Mouse (Mus musculus) CH12.LX (cell line): ENCODE data around the gene Churc1. TPM values are rescaled to one million over a fixed set of nuclear protein-coding genes. Genes with fewer than 3 reads are reported as not detected.

Experiments used
- DNase-seq: peaks from one replicate; pipeline ENCODE4 v3.0.0-alpha.2; 2013; ENCODE audit errors: extremely low read depth
- H3K27ac ChIP-seq: 2 replicates; pipeline ENCODE4 v1.5.1; 2012; ENCODE audit warnings: low read depth, mild to moderate bottlenecking, control low read depth, moderate library complexity; ENCODE audit not compliant: insufficient read depth
- H3K27me3 ChIP-seq: replicated peaks from 2 replicates; pipeline ENCODE3; 2012; ENCODE audit warnings: inconsistent platforms
- H3K36me3 ChIP-seq, 2 experiments: replicated peaks in 1 of 2; 2 replicates each; pipeline versions ENCODE3 to v1.6.1; 2012; ENCODE audit warnings: inconsistent platforms in 1 of 2, low read length in 1 of 2, mild to moderate bottlenecking in 1 of 2, mixed read lengths in 1 of 2, moderate library complexity in 1 of 2; ENCODE audit not compliant: control insufficient read depth in 1 of 2, insufficient read depth in 1 of 2
- H3K4me1 ChIP-seq, 2 experiments: 2 replicates each; pipeline ENCODE4 v1.6.1; 2012; ENCODE audit warnings: inconsistent platforms in 1 of 2, moderate library complexity in 1 of 2; ENCODE audit not compliant: insufficient read depth in 2 of 2, control insufficient read depth in 1 of 2
- H3K4me2 ChIP-seq: 2 replicates; pipeline ENCODE4 v1.6.1; 2012; ENCODE audit warnings: low read depth, mild to moderate bottlenecking, control low read depth; ENCODE audit not compliant: poor library complexity, insufficient read depth, severe bottlenecking
- H3K4me3 ChIP-seq, 3 experiments: fragments of 150-350 bp in 1 of 3; sonication (generic) in 1 of 3; replicated peaks in 1 of 3; 2 replicates each; pipeline versions ENCODE3 to v1.5.1; 2011 to 2012; ENCODE audit warnings: low read depth in 2 of 3, low read length in 2 of 3, mild to moderate bottlenecking in 2 of 3, moderate library complexity in 2 of 3, control low read depth in 1 of 3, improper control_type of control experiment in 1 of 3, inconsistent platforms in 1 of 3, mixed read lengths in 1 of 3; ENCODE audit not compliant: poor library complexity in 1 of 3
- H3K79me2 ChIP-seq: replicated peaks from 2 replicates; pipeline ENCODE4 v1.6.1; 2012; ENCODE audit warnings: mild to moderate bottlenecking, moderate library complexity; ENCODE audit not compliant: control insufficient read depth, poor library complexity, insufficient read depth, severe bottlenecking; ENCODE audit errors: extremely low read depth
- H3K9ac ChIP-seq: 2 replicates; pipeline ENCODE4 v1.6.1; 2012; ENCODE audit warnings: low read depth, mild to moderate bottlenecking, control low read depth, moderate library complexity; ENCODE audit not compliant: insufficient read depth
- H3K9me3 ChIP-seq: replicated peaks from 2 replicates; pipeline ENCODE3; 2012; ENCODE audit warnings: low read length, inconsistent platforms, mixed read lengths
- BHLHE40 ChIP-seq: IDR thresholded peaks from 2 replicates; pipeline ENCODE4 v1.6.1; 2011; ENCODE audit warnings: mild to moderate bottlenecking, low read depth, low read length, improper control_type of control experiment
- CHD1 ChIP-seq: IDR thresholded peaks from 2 replicates; pipeline ENCODE4 v1.6.1; 2012; ENCODE audit warnings: low read depth, low read length, improper control_type of control experiment, inconsistent platforms
- CTCF ChIP-seq, 2 experiments: IDR thresholded peaks in 1 of 2; conservative IDR thresholded peaks in 1 of 2; 2 replicates each; pipeline ENCODE4 v1.5.1; 2011 to 2012; ENCODE audit warnings: low read depth in 2 of 2, low read length in 2 of 2, improper control_type of control experiment in 1 of 2, inconsistent platforms in 1 of 2, mild to moderate bottlenecking in 1 of 2, moderate library complexity in 1 of 2
- EP300 ChIP-seq: IDR thresholded peaks from 2 replicates; pipeline ENCODE4 v1.6.1; 2011; ENCODE audit warnings: low read length, improper control_type of control experiment
- GABPA ChIP-seq: IDR thresholded peaks from 2 replicates; pipeline ENCODE4 v1.6.1; 2012; ENCODE audit warnings: low read depth, low read length, improper control_type of control experiment, inconsistent platforms; ENCODE audit not compliant: insufficient replicate concordance
- HCFC1 ChIP-seq: IDR thresholded peaks from 2 replicates; pipeline ENCODE4 v1.6.1; 2012; ENCODE audit warnings: low read depth, mild to moderate bottlenecking, inconsistent platforms, low read length, improper control_type of control experiment
- JUN ChIP-seq: IDR thresholded peaks from 2 replicates; pipeline ENCODE4 v1.6.1; 2011; ENCODE audit warnings: low read depth, mild to moderate bottlenecking, low read length, improper control_type of control experiment, moderate library complexity; ENCODE audit not compliant: insufficient read depth
- JUND ChIP-seq: conservative IDR thresholded peaks from 2 replicates; pipeline ENCODE4 v1.6.1; 2011; ENCODE audit warnings: low read depth, low read length, improper control_type of control experiment
- MEF2A ChIP-seq: IDR thresholded peaks from 2 replicates; pipeline ENCODE4 v1.6.1; 2014; ENCODE audit warnings: low read depth, mild to moderate bottlenecking, inconsistent platforms, low read length, improper control_type of control experiment, borderline replicate concordance
- MXI1 ChIP-seq: IDR thresholded peaks from 2 replicates; pipeline ENCODE4 v1.6.1; 2011; ENCODE audit warnings: mild to moderate bottlenecking, low read depth, low read length, improper control_type of control experiment
- NRF1 ChIP-seq: IDR thresholded peaks from 2 replicates; pipeline ENCODE4 v1.6.1; 2014; ENCODE audit warnings: low read depth, mild to moderate bottlenecking, inconsistent platforms, low read length, improper control_type of control experiment, moderate library complexity
- POLR2AphosphoS2 ChIP-seq: IDR thresholded peaks from 2 replicates; pipeline ENCODE4 v1.6.1; 2011; ENCODE audit warnings: low read depth, low read length, improper control_type of control experiment
- RAD21 ChIP-seq: IDR thresholded peaks from 2 replicates; pipeline ENCODE4 v1.6.1; 2011; ENCODE audit warnings: low read depth, mild to moderate bottlenecking, low read length, improper control_type of control experiment, moderate library complexity
- RCOR1 ChIP-seq: conservative IDR thresholded peaks from 2 replicates; pipeline ENCODE4 v1.6.1; 2012; ENCODE audit warnings: low read depth, mild to moderate bottlenecking, inconsistent platforms, low read length, improper control_type of control experiment
- SIN3A ChIP-seq: IDR thresholded peaks from 2 replicates; pipeline ENCODE4 v1.6.1; 2012; ENCODE audit warnings: low read length, improper control_type of control experiment, inconsistent platforms
- TBP ChIP-seq: conservative IDR thresholded peaks from 2 replicates; pipeline ENCODE4 v1.6.1; 2011; ENCODE audit warnings: low read depth, low read length, improper control_type of control experiment
- USF2 ChIP-seq: conservative IDR thresholded peaks from 2 replicates; pipeline ENCODE4 v1.6.1; 2011; ENCODE audit warnings: low read depth, low read length, improper control_type of control experiment
- ZC3H11A ChIP-seq: IDR thresholded peaks from 2 replicates; pipeline ENCODE4 v1.6.1; 2012; ENCODE audit warnings: low read depth, mild to moderate bottlenecking, inconsistent platforms, low read length, improper control_type of control experiment
- ZKSCAN1 ChIP-seq: IDR thresholded peaks from 2 replicates; pipeline ENCODE4 v1.6.1; 2012; ENCODE audit warnings: low read depth, inconsistent platforms, low read length, improper control_type of control experiment, borderline replicate concordance
- ZMIZ1 ChIP-seq: IDR thresholded peaks from 2 replicates; pipeline ENCODE4 v1.6.1; 2012; ENCODE audit warnings: low read depth, mild to moderate bottlenecking, inconsistent platforms, low read length, improper control_type of control experiment
- ZNF384 ChIP-seq: IDR thresholded peaks from 2 replicates; pipeline ENCODE4 v1.6.1; 2012; ENCODE audit warnings: low read depth, low read length, improper control_type of control experiment, inconsistent platforms
- dilution Hi-C: fragments of 300-500 bp; cut with MboI; formaldehyde crosslinking; loops from 2 replicates; pipeline ENCODE4 v1.14.3; 2020; ENCODE audit warnings: low sequenced_read_pairs; ENCODE audit not compliant: extremely low pct_unique_long_range_greater_than_20kb, extremely low pct_ligation_motif_present
- in situ Hi-C: fragments of 300-500 bp; cut with MboI; formaldehyde crosslinking; loops from 3 replicates; pipeline ENCODE4 v1.14.3; 2019; ENCODE audit warnings: low sequenced_read_pairs, low pct_ligation_motif_present, low pct_unique_long_range_greater_than_20kb, mixed read lengths
- polyA plus RNA-seq: library from polyadenylated mRNA; unstranded; fragments of >175 nt; gene quantifications from 2 replicates; pipeline ENCODE4 v1.2.1, GENCODE M21; 2012; ENCODE audit warnings: low read depth; ENCODE audit not compliant: insufficient read length
- total RNA-seq, 2 experiments: library from RNA; depleted of rRNA; stranded (reverse); fragments of 300-350 nt in 1 of 2; fragments of >200 nt in 1 of 2; gene quantifications; 2 replicates each; pipeline ENCODE4 v1.2.3; 2012 to 2014

The Churc1 gene
- total and polyA plus RNA-seq, 3 experiments: 48.9 to 160 (median 87.1) TPM

DNA sequence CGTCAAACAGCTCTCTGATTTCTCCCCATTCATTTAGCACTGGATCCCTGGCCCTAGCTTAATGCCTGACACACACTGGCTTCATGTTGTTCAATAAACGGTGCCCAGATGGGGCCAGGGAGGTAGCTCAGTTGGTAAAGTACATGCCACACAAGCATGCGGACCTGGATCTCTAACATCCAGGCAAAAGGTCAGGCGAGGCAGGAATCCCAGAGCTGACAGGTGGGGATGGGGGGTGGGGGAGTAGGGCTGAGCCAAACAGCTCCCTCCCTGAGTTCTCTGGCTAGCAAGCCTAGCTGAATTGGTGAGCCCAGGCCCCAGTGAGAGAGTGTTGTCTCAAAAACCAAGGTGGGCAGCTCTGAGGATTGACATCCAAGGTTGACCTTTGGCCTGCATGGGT lies 51.8 kb downstream of the Churc1 start:
- peaks cover 49% of the 10 kb centered on the region for H3K27me3 ChIP-seq
- dilution Hi-C loops: no loop called here

DNA sequence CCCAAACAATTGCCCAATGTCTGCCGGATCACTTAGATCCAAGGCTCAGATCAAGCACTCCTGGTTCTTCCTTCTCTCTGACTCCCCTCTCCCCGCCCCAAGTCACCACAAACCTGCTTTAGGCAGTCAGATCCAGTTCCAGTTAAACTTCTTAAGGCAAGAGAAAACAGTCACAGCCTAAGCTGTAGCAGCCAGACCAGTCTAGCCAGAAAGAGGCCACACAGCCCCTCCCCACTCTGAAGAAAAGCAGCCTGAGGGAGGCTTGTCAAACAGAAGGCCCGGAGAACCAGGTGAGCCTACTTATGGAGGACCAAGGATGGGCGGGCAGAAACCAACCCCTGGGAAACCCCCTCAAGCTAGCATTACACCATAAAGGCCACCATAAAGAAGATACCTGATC lies 52.8 kb downstream of the Churc1 start:
- Histone ChIP-seq H3K27me3 (peaks cover 57% of the 10 kb centered on the region), H3K9ac (no peak overlapping the region), H3K27ac (no peak overlapping the region), H3K9me3 (no peaks in the 10 kb centered on the region), H3K79me2 (no peaks in the 10 kb centered on the region), H3K4me2 (no peak overlapping the region), H3K4me3 (no peak overlapping the region), H3K36me3 (no peaks in the 10 kb centered on the region), H3K4me1 (peaks cover 4 to 5% of the 10 kb centered on the region in 2 experiments; a peak in 2 of 4 replicates)
- TF ChIP-seq RAD21 (no peak), ZMIZ1 (no peak), RCOR1 (no peak), HCFC1 (no peak), BHLHE40 (no peak), USF2 (no peak), SIN3A (no peak), GABPA (no peak), EP300 (no peak), ZKSCAN1 (no peak), POLR2AphosphoS2 (no peak), MXI1 (no peak), ZC3H11A (no peak), MEF2A (no peak), CHD1 (no peak), JUND (no peak), NRF1 (no peak)
- dilution Hi-C loops (no loop called here), in situ Hi-C loops (no loop called here)
- DNase-seq: no peak

More for the DNA sequence above, 51.8 kb downstream of the Churc1 start:
- TF ChIP-seq USF2 (no peak), EP300 (no peak), SIN3A (no peak), TBP (no peak), CHD1 (no peak), MXI1 (no peak), ZNF384 (no peak), NRF1 (no peak), CTCF (conservative IDR thresholded peaks at IDR 0.05 in 1 of 2, IDR thresholded peaks at IDR 0.05 in 1 of 2; ENCODE audit: low read depth in 2 of 2, low read length in 2 of 2) (no peak), JUN (no peak)
- in situ Hi-C loops: no loop called here
- Histone ChIP-seq H3K9ac (no peak overlapping the region), H3K36me3 (no peaks in the 10 kb centered on the region), H3K4me3 (no peak overlapping the region), H3K79me2 (no peaks in the 10 kb centered on the region), H3K4me1 (peaks cover 4 to 5% of the 10 kb centered on the region in 2 experiments; a peak in 2 of 4 replicates), H3K4me2 (no peak overlapping the region), H3K9me3 (no peaks in the 10 kb centered on the region), H3K27ac (no peak overlapping the region)
- DNase-seq: no peak
